Mouse (Mus musculus) right cerebral cortex, postnatal 10 days (tissue): ENCODE measurements around the gene Zbtb37.
"Not testable (repeated sequence)": the region's sequence is repeated elsewhere in the genome, so short reads cannot be mapped to it uniquely, and the experiment has no call there.

ENCODE experiments used
- DNase-seq, 2 experiments: peaks; one replicate each; pipeline ENCODE4 v3.0.0; 2021; ENCODE audit warnings: low spot score in 2 of 2

The Zbtb37 gene

DNA sequence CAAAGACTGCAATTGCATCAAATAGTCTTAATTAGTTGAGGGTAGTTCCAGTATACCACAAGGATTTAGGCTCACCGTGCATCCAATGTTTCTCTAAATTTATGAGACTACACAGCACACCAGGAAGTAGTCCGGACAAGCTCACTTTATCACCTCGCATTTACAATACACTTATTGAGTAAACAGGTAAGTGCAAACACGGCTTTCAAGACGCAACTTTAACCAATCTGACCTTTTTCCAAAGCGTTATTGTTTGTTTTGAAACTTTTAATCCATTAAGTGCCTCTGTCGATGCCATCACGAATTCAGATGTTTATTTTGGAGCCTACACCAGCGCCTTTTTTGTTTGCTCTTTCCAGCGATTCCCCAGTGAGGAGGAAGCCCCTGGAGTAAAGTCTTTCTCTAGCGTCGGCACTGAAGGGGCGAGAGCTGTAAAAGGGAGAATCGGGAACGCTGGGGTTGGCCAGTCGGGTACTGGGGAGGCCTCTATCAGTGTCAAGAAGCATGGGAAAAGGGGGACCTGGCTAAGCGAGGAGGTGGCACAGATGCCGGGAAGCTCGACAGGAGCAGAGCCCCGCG is 704 bp downstream of the Zbtb37 start:
- no peak for DNase-seq

DNA sequence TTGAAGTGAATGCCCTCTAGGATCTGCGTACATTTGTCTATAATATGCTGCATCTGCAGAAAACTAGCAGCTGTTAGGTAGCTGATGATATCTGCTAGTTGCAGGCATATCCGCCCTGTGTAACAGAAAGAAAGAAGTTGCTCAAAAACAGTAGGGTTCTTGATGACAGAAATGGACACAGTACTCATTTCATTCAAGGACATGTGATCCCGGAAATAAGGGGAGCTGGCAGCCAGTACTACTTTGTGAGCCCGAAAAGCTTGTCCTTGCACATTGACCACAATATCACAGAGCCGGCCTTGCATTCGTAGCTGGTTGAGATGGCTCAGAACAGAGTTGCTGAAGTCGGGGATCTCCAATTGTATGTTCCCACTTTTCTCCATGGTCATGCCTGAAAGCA is 2.3 kb downstream of the Zbtb37 start:
- DNase-seq, result no peak

DNA sequence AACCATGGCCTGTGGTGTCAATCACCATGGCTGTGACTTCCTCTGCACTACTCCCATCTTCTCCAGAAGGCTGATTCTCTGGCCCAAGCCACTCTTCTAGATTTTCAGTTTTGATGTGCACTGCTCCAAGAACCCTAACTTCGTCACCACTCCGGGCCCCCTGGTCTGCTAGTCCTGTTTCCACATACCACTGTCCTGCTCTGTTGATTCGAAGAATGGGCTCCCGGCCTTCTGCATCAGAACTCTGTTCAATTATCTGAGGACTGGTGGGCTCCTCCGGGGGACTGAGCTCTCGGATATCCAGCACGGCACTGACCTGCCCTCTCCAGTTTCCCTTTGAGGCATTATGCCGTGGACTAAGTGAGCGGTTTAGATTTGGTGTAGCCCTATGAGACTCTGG is 2.8 kb downstream of the Zbtb37 start:
- DNase-seq, result no peak

DNA sequence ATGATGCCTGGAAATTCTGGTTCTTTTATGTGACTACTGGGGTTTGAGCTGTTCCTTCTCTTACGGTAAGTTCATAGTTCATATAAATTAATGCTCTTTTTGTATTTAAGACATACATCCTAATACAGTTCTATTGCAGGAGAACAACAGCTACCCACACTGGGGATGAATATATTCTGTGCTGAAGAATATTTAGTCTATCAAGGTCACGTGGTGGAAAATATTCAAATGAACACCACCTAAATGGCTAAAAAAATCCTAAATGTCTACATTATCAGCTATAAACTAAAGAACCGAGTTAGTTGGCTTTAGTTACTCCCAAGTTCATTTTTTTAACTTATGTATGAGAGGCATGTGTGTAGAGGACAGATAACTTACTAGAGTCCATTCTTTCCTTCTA is 4.6 kb downstream of the Zbtb37 start:
- DNase-seq, result no peak

DNA sequence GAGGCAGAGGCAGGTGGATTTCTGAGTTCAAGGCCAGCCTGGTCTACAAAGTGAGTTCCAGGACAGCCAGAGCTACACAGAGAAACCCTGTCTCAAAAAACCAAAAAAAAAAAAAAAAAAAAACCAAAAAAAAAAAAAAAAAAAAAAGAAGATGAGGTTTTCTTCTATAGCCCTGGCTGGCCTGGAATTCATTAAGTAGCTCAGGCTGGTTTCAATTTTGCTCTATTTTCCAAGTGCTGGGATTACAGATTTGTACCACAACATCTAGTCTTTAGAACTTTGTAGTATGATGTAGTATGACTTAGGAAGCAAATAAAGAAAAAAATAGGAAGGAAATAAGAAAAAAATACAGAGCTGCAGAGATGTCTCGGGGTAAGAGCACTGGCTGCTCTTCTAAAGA is 6.2 kb downstream of the Zbtb37 start:
- DNase-seq, result not testable (repeated sequence)

DNA sequence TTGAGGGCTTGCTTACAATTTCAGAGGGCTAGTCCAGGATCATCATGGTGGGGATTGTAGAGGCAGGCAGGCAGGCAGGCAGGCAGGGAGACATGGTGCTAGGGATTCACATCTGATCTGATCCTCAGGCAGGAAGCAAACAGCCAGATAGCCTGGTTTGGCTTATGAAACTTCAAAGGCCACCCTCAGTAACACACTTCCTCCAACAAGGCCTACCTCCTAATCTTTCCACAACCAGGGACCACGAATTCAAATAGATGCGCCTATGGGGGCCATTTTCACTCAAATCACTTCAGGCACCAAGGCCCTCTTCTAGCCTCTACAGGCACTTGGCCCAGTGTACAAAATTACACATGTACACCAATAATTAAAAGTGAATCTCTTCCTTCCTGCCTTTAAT is 7.5 kb downstream of the Zbtb37 start:
- no peak for DNase-seq

DNA sequence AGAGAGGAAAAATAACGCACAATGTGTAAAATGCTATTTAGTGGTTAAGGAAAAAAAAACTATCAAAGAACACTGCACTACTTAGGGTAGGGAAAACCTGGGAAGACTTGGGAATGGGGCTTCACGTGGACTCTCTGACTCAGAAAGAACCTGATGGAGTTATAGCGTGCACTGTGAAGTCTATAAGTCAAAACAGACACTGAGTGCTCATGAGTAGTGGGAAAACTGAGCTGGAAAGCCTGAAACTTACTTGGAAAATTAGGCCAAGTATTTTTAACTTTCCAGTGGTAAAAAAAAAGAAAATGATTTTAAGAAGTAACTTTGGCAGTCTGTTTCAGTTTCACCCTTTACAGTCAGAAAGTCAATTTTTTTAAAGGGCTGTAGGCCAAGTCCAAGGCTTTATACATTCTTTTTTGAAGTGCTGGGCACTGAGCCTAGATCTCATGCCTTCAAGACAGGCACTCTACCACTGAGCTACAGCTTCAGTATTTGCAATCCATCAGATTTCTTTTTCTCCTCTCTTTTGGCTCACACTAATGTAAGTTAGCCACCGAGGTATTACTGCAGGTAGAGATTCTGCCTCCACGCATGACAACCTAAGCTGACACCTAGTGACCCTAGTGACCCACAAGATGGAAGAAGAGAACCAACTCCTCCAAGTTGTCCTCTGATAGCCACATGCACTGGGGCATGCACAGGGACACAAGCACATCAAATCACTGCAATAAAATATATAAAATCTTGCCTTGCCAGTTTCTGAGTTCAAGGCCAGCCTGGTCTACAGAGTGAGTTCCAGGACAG is 9.0 kb downstream of the Zbtb37 start:
- no peak for DNase-seq

DNA sequence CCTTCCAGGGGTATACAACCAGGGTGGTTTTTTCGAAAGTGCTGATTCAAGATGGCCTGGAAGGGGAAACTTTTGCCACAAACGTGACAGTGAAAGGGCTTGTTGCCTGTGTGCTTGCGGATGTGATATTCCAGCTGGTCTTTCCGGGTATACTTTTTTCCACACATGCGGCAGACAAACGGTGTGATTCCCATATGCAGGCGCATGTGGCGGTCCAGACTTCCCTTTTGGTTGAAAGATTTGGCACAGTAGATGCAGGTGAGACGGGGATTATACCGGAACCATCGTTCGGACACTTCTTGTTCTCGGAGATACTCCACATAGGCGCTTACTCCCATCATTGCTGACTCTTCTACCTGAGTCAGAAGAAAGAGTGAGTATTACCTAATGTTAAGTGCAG is 14.6 kb downstream of the Zbtb37 start:
- DNase-seq, result no peak

DNA sequence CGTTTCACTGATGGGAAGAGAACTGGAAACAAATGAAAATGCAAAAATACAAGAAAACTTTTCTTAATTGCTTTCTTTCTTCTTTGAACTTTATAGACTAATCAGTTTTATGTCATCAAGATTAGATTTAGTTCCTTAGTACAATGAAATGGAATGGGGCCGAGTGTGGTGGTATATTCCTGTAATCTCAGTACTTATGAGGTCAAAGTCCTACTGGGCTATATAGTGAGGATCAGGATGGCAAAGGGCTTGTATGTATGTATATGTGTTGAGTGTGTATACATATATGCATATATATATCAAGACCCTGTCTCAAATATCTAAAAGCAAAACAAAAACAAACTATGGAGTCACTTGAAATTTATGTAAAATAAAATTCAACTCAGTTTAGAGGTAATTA is 18.3 kb downstream of the Zbtb37 start:
- no peak for DNase-seq

DNA sequence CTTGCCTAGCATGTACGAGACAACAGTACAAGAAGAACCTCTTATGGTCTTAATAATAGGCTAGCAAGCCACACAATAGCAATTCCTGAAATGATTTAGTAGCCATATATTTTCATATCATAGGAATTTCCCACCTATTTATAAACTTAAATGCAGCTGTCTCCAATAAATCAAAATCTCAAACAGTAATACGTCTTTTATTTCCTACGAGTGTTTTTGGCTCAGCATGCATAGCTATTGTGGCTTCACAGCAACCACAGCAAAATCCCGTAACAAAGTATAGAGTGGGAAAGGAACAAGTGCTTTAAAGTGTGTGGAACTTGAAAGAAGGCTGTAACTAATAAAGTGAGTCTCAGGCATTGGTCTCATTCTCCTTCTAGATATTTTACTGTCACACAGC is 24.2 kb downstream of the Zbtb37 start:
- no peak for DNase-seq

DNA sequence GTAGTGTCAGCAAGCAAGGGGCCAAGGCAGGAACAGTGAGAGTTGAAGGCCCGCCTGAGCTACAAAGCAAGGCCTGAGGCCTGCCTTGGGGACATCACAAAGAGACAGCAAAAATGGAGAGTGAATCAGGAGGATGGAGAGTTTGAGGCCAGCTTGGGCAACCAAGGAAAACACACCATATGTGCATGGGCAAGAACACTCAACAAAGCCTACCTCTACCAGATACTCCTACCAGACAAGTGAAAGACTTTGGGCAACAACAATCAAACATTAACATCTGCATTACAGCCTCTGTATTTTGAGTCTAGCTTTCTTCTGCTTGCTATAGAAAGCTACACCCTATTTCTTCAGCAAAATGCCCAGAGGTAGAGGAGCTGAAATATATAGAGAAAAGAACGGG is 26.6 kb downstream of the Zbtb37 start:
- no peak for DNase-seq

DNA sequence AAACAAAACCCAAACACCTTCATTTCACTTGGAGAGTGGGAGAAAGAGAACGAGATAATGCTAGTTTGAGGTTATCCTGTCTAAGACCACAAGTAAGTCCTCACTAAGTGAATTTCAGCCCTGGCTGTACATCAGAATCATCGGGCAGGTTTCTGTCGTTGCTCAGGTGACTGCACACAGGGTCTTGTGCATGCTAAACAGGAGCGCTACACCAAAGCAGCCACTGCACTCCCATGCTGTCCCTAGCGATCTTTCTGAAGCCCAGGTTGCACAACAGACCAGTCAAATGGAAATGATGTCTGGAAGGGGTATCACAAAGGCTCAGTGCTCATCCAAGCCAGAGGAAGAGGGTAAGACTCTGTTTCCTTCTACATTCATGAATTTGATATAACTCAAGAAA is 28.2 kb downstream of the Zbtb37 start:
- no peak for DNase-seq

DNA sequence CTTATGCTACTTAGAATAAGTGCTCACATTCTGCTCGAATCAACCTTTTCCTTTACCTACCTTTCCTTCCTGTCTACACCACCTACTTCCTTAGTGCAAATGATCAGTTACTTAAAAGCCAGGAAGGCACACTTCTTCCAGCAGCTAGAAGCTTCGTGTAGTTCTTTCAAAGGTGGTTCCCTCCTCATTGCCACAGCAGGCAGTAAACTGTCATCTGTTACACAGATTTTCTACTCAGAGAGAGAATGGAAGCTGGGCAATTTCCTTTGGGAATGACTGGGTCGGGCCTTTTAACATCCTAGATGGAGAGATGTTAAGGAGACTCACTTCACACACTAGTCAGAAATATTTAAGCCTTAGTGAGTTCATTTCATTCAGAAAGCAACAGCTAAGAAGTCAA is 29.1 kb downstream of the Zbtb37 start:
- DNase-seq, result no peak

DNA sequence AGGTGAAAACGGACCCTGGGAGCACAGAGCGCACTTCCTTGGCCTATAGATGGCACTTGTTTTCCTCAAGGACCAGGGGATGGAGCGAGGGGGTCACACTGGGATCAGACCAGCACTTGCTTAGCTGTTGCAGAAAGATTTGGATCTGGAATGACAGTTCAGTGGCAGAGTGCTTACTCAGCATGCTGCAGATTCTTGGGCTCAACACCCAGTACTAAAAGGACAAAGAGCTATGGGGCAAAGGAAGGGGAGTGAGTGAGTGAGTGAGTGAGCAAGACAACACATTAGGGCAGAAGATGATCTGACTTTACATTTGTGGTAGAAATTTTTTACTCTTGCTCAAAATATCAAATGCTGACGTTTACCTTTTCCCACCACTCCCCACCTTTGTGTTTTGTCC is 29.7 kb downstream of the Zbtb37 start:
- DNase-seq, result no peak

DNA sequence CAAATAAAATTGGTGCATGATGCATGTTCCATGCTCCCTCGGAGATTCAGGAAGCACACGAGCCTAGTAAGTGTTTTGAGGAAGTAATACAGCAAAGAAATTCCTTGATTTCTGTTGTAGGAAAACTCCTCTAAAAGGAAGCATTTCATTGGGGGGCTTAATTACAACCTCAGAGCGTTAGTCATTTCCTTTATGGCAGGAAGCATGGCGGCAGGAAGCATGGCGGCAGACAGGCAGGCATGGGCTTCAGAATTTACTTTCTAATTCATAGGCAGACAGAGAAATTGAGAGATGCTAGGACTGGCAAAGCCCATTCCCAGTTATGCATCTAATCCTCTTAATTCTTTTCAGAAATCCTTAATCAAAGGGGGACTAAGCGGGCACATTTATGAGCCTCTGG is 40.8 kb downstream of the Zbtb37 start:
- DNase-seq, result no peak

DNA sequence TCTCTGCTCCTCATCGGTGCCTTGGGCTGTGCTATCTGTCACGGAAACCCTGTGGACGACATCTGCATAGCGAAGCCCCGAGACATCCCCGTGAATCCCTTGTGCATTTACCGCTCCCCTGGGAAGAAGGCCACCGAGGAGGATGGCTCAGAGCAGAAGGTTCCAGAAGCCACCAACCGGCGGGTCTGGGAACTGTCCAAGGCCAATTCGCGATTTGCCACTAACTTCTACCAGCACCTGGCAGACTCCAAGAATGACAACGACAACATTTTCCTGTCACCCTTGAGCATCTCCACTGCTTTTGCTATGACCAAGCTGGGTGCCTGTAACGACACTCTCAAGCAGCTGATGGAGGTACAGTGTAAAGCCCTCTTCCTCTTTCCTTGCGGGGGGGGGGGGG is 45.3 kb downstream of the Zbtb37 start:
- DNase-seq, result no peak

DNA sequence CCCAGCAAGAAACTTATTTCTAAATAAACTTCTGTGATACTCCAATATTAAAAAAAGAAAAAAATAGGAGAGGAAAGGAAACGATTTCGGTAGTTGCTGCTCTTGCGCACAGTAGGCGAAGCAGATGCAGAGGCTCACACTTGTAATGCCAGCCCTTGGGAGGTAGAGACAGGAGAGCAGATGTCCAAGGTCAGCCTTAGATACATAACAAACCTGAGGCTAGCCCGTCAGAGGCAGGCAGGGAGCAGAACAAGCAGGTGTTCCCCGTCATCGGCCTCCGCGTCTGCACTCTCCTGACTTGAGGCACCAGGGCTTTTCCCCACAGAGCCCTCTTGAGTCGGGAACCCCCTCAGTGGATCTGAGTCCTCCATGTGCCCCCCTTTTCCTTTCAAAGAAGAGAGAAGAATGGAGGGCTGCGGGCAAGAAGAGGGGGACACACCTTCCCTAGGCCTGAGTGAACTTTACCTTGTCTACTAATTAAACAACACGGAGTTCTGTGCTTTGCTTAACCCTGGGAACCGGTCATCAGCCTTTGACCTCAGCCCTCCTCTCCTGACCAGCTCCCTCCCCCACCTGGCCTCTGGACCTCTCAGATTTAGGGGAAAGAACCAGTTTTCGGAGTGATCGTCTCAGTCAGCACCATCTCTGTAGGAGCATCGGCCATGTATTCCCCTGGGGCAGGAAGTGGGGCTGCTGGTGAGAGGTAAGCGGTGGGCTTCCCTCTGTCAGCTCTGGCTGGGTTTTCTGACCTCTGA is 47.6 kb downstream of the Zbtb37 start:
- DNase-seq, result no peak

DNA sequence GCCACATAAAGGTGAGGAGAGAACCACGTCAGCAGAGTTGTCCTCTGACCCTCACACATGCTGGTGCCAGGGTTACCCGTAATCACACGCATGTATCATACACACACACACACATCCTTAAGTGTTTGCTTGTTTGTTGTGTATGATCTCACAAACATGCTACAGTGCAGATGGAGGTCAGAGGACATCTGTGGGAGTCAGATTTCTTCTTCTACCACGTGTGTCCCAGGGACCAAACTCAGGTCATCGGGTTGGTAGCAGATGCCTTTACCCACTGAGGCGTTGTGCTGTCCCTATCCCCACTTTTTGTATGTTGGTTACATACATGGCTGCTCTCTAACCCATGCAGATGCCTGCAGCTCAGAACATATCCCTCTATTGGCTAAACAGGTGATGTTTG is 49.2 kb downstream of the Zbtb37 start:
- no peak for DNase-seq

DNA sequence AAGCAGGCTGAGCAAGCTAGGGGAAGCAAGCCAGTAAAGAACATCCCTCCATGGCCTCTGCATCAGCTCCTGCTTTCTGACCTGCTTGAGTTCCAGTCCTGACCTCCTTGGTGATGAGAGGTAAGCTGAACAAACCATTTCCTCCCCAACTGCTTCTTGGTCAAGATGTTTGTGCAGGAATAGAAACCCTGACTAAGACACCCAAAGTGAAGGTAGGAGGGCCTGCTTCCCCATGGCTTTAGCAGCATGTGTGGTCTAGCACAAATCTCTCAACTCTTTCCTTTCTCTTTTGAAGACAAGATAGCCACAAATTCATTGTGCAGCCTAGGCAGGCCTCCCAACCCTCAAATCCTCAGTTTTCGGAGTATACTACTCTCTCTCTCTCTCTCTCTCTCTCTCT is 49.9 kb downstream of the Zbtb37 start:
- not testable (repeated sequence) for DNase-seq

DNA sequence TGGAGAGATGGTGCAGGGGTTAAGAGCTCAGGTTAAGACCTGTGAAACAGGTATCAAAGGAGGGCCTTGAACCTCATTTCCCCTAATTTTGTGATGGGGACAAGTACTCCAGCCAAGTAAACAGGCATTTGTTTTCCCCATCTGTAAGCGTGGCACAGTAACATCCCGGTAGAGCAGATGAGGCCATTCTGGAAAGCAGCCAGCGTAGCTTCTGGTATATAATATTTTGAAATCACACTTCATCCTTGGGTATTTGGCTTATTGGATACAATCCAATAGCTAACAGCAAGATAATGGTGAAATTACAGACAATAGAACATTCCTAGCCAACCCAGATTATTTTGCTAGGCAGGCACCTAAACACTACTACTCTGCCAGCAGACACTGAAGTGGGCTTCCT is 51.8 kb downstream of the Zbtb37 start:
- no peak for DNase-seq

DNA sequence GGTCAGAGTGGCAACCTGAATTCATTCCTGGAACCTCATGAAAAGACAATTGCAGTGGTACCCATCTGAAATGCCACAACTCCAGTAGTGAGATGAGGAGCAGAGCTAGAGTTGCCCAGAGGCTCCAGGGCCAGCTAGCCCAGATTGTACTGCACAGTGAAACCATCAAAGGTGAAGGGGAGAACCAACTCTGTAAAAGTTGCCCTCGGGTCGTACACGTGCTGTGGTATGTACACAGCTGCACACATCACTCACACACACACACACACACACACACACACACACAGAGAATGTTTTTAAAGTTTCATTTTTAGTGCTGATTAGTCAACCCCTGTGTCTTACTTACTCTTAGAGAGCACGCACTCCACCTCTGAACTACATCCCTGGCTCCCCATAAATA is 53.3 kb downstream of the Zbtb37 start:
- no peak for DNase-seq

DNA sequence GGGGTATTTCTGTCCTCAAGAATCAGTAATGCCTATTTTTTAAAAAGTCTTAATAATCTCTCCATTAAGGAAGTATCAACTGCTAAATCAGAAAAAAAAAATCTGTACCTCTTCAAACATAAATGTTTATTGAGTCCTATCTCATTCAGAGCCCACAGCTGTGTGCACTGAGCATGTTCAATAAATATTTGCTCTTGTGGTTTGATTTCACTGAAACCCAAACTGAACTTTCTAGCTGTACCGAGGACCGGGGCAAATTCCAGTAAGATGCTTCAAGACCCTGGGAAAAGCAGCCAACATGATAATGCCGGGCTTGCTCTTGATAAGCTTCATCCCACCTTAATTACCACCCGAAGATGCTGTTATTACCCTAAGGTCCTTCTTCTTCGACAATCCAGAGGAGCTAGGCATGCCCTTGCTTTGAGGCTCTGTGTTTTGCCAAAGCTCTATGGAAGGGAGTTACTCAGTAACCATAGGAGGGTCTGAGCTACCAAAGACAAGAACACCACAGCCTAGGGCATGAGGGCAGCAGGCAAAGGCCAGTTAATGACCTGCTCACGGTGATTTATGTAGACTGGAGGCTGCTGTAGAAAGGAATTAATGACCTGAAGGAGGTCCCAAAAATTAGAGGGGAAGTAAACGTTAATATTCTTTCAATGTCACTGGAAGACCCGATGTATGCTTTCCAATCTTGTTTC is 54.0 kb downstream of the Zbtb37 start:
- DNase-seq, result no peak

DNA sequence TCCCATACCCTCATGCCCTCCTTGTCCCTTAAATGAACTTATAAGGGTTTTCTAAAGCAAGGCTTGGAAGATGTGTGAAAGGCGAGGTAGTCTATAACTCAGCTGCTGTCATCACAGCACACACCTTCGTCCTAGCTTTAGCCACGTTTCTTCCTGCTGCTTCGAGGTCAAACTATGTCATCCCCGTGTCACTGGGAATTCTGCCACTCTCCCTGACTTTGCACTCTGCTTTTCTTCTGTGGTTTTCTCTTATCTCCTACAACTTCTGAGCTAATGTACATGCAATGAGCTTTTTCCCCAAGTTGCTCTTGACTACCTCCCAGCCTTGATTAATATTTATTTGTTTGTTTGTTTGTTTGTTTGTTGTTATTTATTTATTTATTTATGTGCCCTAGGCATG is 54.6 kb downstream of the Zbtb37 start:
- DNase-seq, result no peak
